Mouse (Mus musculus) megakaryocyte, embryonic 14.5 days (primary cell): ENCODE results near the gene Gm11042.

Experiments used
- FLI1 ChIP-seq: IDR thresholded peaks from 2 replicates; pipeline ENCODE4 v1.6.1; 2012; ENCODE audit warnings: low read length, inconsistent platforms, mixed read lengths
- GATA1 ChIP-seq: IDR thresholded peaks from 3 replicates; pipeline ENCODE4 v1.6.1; 2012; ENCODE audit warnings: mixed read lengths, low read length, inconsistent platforms, borderline replicate concordance

DNA sequence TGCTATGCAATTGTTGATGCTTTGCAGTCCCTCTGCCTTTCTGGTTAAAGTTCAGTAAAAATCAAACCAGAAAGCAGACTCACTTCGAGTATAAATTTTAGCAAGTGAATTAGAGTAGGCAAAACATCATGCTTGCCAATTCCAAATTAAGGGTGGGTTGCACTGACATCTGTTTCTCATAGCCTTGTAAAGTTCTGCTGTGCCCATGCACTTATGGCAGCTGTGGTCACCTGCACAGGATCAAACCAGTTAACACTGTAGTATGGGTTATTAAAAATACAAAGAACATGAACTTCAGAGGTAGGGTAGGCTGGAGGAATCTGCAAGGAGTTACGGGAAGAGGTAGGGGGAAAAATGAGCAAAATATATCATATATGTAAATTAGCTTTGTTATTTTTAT is 46.3 kb upstream of the Gm11042 start:
- TF ChIP-seq GATA1 (no peak), FLI1 (no peak)
